Mouse (Mus musculus): ENCODE results near the gene Aqp2. TPM values are rescaled to one million over a fixed set of nuclear protein-coding genes. Genes with fewer than 3 reads are reported as not detected.

Gene Aqp2
- total and polyA plus RNA-seq, 2 experiments from 2014 or later = not detected

DNA sequence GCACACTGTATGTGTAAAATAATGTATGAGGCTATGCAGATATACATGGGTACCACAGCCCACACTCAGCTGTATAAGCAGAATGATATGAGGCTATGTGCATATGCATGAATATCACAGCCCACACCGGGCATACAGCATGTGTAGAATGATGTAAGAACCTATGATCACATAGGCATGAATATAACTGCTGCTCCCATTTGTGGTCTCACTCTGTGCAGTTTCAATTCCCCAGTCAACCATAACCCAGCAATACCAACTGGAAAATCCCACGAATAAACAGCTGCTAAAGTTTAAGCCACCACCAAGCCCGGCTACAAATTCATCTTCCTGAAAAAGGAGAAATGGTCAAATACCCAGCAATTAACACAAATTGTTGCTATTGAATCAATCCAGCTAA lies 39.7 kb downstream of the Aqp2 start:
- Histone ChIP-seq H3K9ac (replicated peaks; ENCODE audit: low read depth, low read length) (no peak overlapping the region), H3K27ac (ENCODE audit: low read depth) (no peak overlapping the region), H3K4me1 (ENCODE audit: control insufficient read depth, insufficient read depth) (peaks cover 10% of the 10 kb centered on the region), H3K4me3 (ENCODE audit: low read depth, low read length) (no peak overlapping the region), H3K4me2 (ENCODE audit: low read depth, low read length) (no peak overlapping the region), H3K27me3 (ENCODE audit: control insufficient read depth, insufficient read depth, low read length) (peaks cover 10% of the 10 kb centered on the region), H3K9me3 (replicated peaks; ENCODE audit: control insufficient read depth, low read length) (no peaks in the 10 kb centered on the region), H3K36me3 (replicated peaks; ENCODE audit: control insufficient read depth, insufficient read depth, low read length) (peaks cover 21% of the 10 kb centered on the region)
- DNase-seq (ENCODE audit: low spot score) (no peak), ATAC-seq (ENCODE audit: insufficient read depth, low read depth) (no peak)
- WGBS = 91% methylated on average over 3 of the region's 3 CpGs
- TF ChIP-seq EP300 (IDR thresholded peaks at IDR 0.05; ENCODE audit: low read depth) (no peak), CTCF (IDR thresholded peaks at IDR 0.05; ENCODE audit: low read depth) (no peak)

DNA sequence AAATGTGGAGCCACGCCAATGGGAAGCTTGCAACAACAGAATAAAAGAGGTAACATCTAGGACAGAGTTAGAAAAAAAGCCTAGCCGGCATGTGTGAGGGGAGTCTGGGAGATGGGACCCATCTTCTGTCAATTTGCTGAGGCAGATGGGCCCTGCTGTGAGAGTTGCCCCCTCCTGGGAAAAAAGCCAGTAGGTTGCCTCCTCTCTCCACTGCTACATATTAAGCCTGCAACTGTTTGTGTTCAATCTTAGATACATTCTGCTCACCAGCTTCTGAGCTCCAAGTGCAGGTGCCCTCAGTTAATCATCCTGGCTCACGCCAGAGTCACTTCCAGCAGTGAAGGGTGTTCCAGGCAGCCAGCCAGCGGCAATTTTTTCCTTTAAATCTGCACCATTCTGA lies 41.0 kb downstream of the Aqp2 start:
- Histone ChIP-seq H3K27ac (ENCODE audit: low read depth) (no peak overlapping the region), H3K36me3 (replicated peaks; ENCODE audit: control insufficient read depth, insufficient read depth, low read length) (peaks cover 33% of the 10 kb centered on the region), H3K4me2 (ENCODE audit: low read depth, low read length) (no peak overlapping the region), H3K9me3 (replicated peaks; ENCODE audit: control insufficient read depth, low read length) (no peaks in the 10 kb centered on the region), H3K27me3 (ENCODE audit: control insufficient read depth, insufficient read depth, low read length) (no peaks in the 10 kb centered on the region), H3K9ac (replicated peaks; ENCODE audit: low read depth, low read length) (no peak overlapping the region), H3K4me1 (ENCODE audit: control insufficient read depth, insufficient read depth) (peaks cover 2% of the 10 kb centered on the region), H3K4me3 (ENCODE audit: low read depth, low read length) (no peak overlapping the region)
- WGBS = 82% methylated on average over 4 of the region's 4 CpGs
- no peak for DNase-seq (ENCODE audit: low spot score)
- ATAC-seq (ENCODE audit: insufficient read depth, low read depth) = no peak
- TF ChIP-seq CTCF (IDR thresholded peaks at IDR 0.05; ENCODE audit: low read depth) (no peak), EP300 (IDR thresholded peaks at IDR 0.05; ENCODE audit: low read depth) (no peak)

DNA sequence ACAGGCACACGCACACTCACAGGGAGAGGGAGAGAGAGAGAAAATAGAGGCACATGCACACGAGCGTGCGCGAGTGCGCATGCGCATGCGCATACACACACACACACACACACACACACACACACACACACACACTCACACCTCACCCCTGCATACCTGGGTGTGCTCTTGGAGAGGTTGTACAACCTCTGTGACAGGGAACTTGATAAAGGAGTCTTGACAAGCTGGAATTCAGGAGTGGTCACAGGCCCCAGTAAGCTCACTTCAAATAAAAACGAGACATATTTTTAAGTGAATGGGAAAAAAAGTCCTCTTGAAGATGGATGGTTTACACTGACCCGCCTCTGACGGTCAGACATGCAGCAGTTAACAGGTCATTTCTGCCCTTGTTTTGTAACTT lies 43.2 kb downstream of the Aqp2 start:
- Histone ChIP-seq H3K27ac (ENCODE audit: low read depth) (no peak overlapping the region), H3K4me2 (ENCODE audit: low read depth, low read length) (no peak overlapping the region), H3K4me1 (ENCODE audit: control insufficient read depth, insufficient read depth) (no peaks in the 10 kb centered on the region), H3K9me3 (replicated peaks; ENCODE audit: control insufficient read depth, low read length) (no peaks in the 10 kb centered on the region), H3K4me3 (ENCODE audit: low read depth, low read length) (no peak overlapping the region), H3K27me3 (ENCODE audit: control insufficient read depth, insufficient read depth, low read length) (no peaks in the 10 kb centered on the region), H3K36me3 (replicated peaks; ENCODE audit: control insufficient read depth, insufficient read depth, low read length) (peaks cover 55% of the 10 kb centered on the region), H3K9ac (replicated peaks; ENCODE audit: low read depth, low read length) (no peak overlapping the region)
- no peak for ATAC-seq (ENCODE audit: insufficient read depth, low read depth)
- no peak for DNase-seq (ENCODE audit: low spot score)
- WGBS = 91% methylated on average over 11 of the region's 11 CpGs
- TF ChIP-seq EP300 (IDR thresholded peaks at IDR 0.05; ENCODE audit: low read depth) (no peak), CTCF (IDR thresholded peaks at IDR 0.05; ENCODE audit: low read depth) (no peak)

DNA sequence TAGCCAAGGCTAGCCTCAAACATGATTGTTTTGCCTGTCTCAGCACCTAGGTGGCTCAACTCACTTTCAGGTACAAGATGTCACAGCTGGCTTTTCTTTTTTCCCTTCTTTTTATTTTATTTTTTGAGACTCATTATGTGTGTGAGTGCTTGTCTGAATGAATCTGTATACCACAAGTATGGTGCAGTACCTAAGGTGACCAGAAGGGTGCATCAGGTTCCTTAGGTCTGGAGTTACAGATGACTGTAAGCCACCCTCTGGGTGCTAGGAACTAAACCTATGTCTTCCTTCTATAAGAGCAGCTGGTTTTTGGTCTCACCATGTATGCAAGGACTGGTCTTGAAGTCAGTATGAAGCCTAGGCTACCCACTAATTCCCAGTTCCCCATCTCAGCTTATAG lies 52.8 kb downstream of the Aqp2 start:
- TF ChIP-seq EP300 (IDR thresholded peaks at IDR 0.05; ENCODE audit: low read depth) (no peak), CTCF (IDR thresholded peaks at IDR 0.05; ENCODE audit: low read depth) (peak; percentile 19; the same call in 1 of the 2 replicates)
- Histone ChIP-seq H3K27me3 (ENCODE audit: control insufficient read depth, insufficient read depth, low read length) (no peaks in the 10 kb centered on the region), H3K4me1 (ENCODE audit: control insufficient read depth, insufficient read depth) (no peaks in the 10 kb centered on the region), H3K9ac (replicated peaks; ENCODE audit: low read depth, low read length) (no peak overlapping the region), H3K4me3 (ENCODE audit: low read depth, low read length) (no peak overlapping the region), H3K9me3 (replicated peaks; ENCODE audit: control insufficient read depth, low read length) (no peaks in the 10 kb centered on the region), H3K27ac (ENCODE audit: low read depth) (no peak overlapping the region), H3K4me2 (ENCODE audit: low read depth, low read length) (no peak overlapping the region), H3K36me3 (replicated peaks; ENCODE audit: control insufficient read depth, insufficient read depth, low read length) (peaks cover 88% of the 10 kb centered on the region)
- ATAC-seq (ENCODE audit: insufficient read depth, low read depth) (no peak), DNase-seq (ENCODE audit: low spot score) (no peak)

Other genes starting within 250 kb of the Aqp2 start
- 18.2 and 21.6 TPM in 2 replicates for gene Fmnl3, start 208.6 kb upstream of the Aqp2 start, total RNA-seq (2014; rRNA removed; ENCODE audit: low replicate concordance)
- 10.1 and 12.1 TPM in 2 replicates for gene Fmnl3, start 208.6 kb upstream of the Aqp2 start, polyA plus RNA-seq (2015; fragmentation: Nextera tagmentation; extraction: Ambion mirVana)
- 190 and 225 TPM in 2 replicates for gene Tmbim6, start 186.2 kb upstream of the Aqp2 start, total RNA-seq (2014; rRNA removed; ENCODE audit: low replicate concordance)
- 188 and 200 TPM in 2 replicates for gene Tmbim6, start 186.2 kb upstream of the Aqp2 start, polyA plus RNA-seq (2015; fragmentation: Nextera tagmentation; extraction: Ambion mirVana)
- gene Nckap5l, start 121.3 kb upstream of the Aqp2 start, total RNA-seq (2014; rRNA removed; ENCODE audit: low replicate concordance) = 7.5 and 35.0 TPM in 2 replicates
- gene Nckap5l, start 121.3 kb upstream of the Aqp2 start, polyA plus RNA-seq (2015; fragmentation: Nextera tagmentation; extraction: Ambion mirVana) = 3.7 and 5.0 TPM in 2 replicates
- gene Bcdin3d, start 104.3 kb upstream of the Aqp2 start, total RNA-seq (2014; rRNA removed; ENCODE audit: low replicate concordance) = 3.5 and 11.0 TPM in 2 replicates
- gene Bcdin3d, start 104.3 kb upstream of the Aqp2 start, polyA plus RNA-seq (2015; fragmentation: Nextera tagmentation; extraction: Ambion mirVana) = 12.5 and 13.1 TPM in 2 replicates
- not detected in 2 replicates for gene Faim2, start 50.9 kb upstream of the Aqp2 start, total RNA-seq (2014; rRNA removed; ENCODE audit: low replicate concordance)
- 0.11 TPM in 1 of 2 replicates, not detected in the other for gene Faim2, start 50.9 kb upstream of the Aqp2 start, polyA plus RNA-seq (2015; fragmentation: Nextera tagmentation; extraction: Ambion mirVana)
- gene Aqp5, start 11.7 kb downstream of the Aqp2 start, total RNA-seq (2014; rRNA removed; ENCODE audit: low replicate concordance) = not detected in 2 replicates
- gene Aqp5, start 11.7 kb downstream of the Aqp2 start, polyA plus RNA-seq (2015; fragmentation: Nextera tagmentation; extraction: Ambion mirVana) = 0.25 and 0.40 TPM in 2 replicates
- gene Aqp6, start 22.3 kb downstream of the Aqp2 start, total RNA-seq (2014; rRNA removed; ENCODE audit: low replicate concordance) = not detected in 2 replicates
- not detected in 2 replicates for gene Aqp6, start 22.3 kb downstream of the Aqp2 start, polyA plus RNA-seq (2015; fragmentation: Nextera tagmentation; extraction: Ambion mirVana)
- gene Racgap1, start 72.6 kb downstream of the Aqp2 start, total RNA-seq (2014; rRNA removed; ENCODE audit: low replicate concordance) = 59.2 and 124 TPM in 2 replicates
- 34.5 and 36.8 TPM in 2 replicates for gene Racgap1, start 72.6 kb downstream of the Aqp2 start, polyA plus RNA-seq (2015; fragmentation: Nextera tagmentation; extraction: Ambion mirVana)
- gene Asic1, start 91.3 kb downstream of the Aqp2 start, total RNA-seq (2014; rRNA removed; ENCODE audit: low replicate concordance) = 0.11 and 0.93 TPM in 2 replicates
- 1.1 and 1.3 TPM in 2 replicates for gene Asic1, start 91.3 kb downstream of the Aqp2 start, polyA plus RNA-seq (2015; fragmentation: Nextera tagmentation; extraction: Ambion mirVana)
- 28.4 and 35.7 TPM in 2 replicates for gene Smarcd1, start 123.1 kb downstream of the Aqp2 start, total RNA-seq (2014; rRNA removed; ENCODE audit: low replicate concordance)
- gene Smarcd1, start 123.1 kb downstream of the Aqp2 start, polyA plus RNA-seq (2015; fragmentation: Nextera tagmentation; extraction: Ambion mirVana) = 16.8 and 20.0 TPM in 2 replicates
- not detected in 2 replicates for gene Gm17349, start 126.4 kb downstream of the Aqp2 start, total RNA-seq (2014; rRNA removed; ENCODE audit: low replicate concordance)
- not detected in 2 replicates for gene Gm17349, start 126.4 kb downstream of the Aqp2 start, polyA plus RNA-seq (2015; fragmentation: Nextera tagmentation; extraction: Ambion mirVana)
- gene Gpd1, start 138.5 kb downstream of the Aqp2 start, total RNA-seq (2014; rRNA removed; ENCODE audit: low replicate concordance) = 8.7 and 16.4 TPM in 2 replicates
- gene Gpd1, start 138.5 kb downstream of the Aqp2 start, polyA plus RNA-seq (2015; fragmentation: Nextera tagmentation; extraction: Ambion mirVana) = 9.0 and 9.9 TPM in 2 replicates
- 94.2 and 195 TPM in 2 replicates for gene Cox14, start 146.6 kb downstream of the Aqp2 start, total RNA-seq (2014; rRNA removed; ENCODE audit: low replicate concordance)
- gene Cox14, start 146.6 kb downstream of the Aqp2 start, polyA plus RNA-seq (2015; fragmentation: Nextera tagmentation; extraction: Ambion mirVana) = 341 and 358 TPM in 2 replicates
- gene Cers5, start 193.8 kb downstream of the Aqp2 start, total RNA-seq (2014; rRNA removed; ENCODE audit: low replicate concordance) = 51.6 and 58.7 TPM in 2 replicates
- 37.4 and 38.9 TPM in 2 replicates for gene Cers5, start 193.8 kb downstream of the Aqp2 start, polyA plus RNA-seq (2015; fragmentation: Nextera tagmentation; extraction: Ambion mirVana)